In genomic region chr4:62524651-62525488, GRCm38 (mm10) we compare ENCODE assay signal across 7 mouse cellular contexts. TPM values are rescaled to one million over a fixed set of nuclear protein-coding genes. Genes with fewer than 3 reads are reported as not detected.
DNase-seq lines count a peak whose midpoint lies in the region; ATAC-seq lines count a peak whose summit lies in the region.

Pole3 (minus strand) TSS chr4:62525068.
4933430I17Rik (plus strand) TSS chr4:62525369.

- DNase-seq in adrenal gland, postnatal 10 days: peak; percentile 97
- peak; percentile 97 for DNase-seq in embryonic facial prominence, embryonic 10.5 days (ENCODE audit: low spot score)
- peak; percentile 95 for DNase-seq in kidney, adult 11 months
- DNase-seq in limb, embryonic 10.5 days (ENCODE audit: low spot score): peak; percentile 95
- DNase-seq in spleen, adult 12 weeks (ENCODE audit: low spot score): peak; percentile 94

- H3K27me3 ChIP-seq in embryonic facial prominence, embryonic 10.5 days (replicated peaks; ENCODE audit: low read depth, poor library complexity, severe bottlenecking): no peaks in the 10 kb centered on the region
- H3K27me3 ChIP-seq in limb, embryonic 10.5 days (ENCODE audit: low read depth, poor library complexity, severe bottlenecking): no peaks in the 10 kb centered on the region
- no peaks in the 10 kb centered on the region for H3K27me3 ChIP-seq in midbrain, embryonic 13.5 days

- H3K4me3 ChIP-seq in embryonic facial prominence, embryonic 10.5 days: peak within 1 kb of the TSS; percentile 92
- peak within 1 kb of the TSS; percentile 87 for H3K4me3 ChIP-seq in limb, embryonic 10.5 days
- peak within 1 kb of the TSS; percentile 79 for H3K4me3 ChIP-seq in midbrain, embryonic 13.5 days (replicated peaks)

- no peaks in the 10 kb centered on the region for H3K9me3 ChIP-seq in embryonic facial prominence, embryonic 10.5 days
- H3K9me3 ChIP-seq in limb, embryonic 10.5 days (replicated peaks): no peaks in the 10 kb centered on the region
- no peaks in the 10 kb centered on the region for H3K9me3 ChIP-seq in midbrain, embryonic 13.5 days

- peaks cover 25% of the 10 kb centered on the region for H3K36me3 ChIP-seq in embryonic facial prominence, embryonic 10.5 days (replicated peaks)
- peaks cover 23% of the 10 kb centered on the region for H3K36me3 ChIP-seq in limb, embryonic 10.5 days
- peaks cover 8% of the 10 kb centered on the region for H3K36me3 ChIP-seq in midbrain, embryonic 13.5 days

- peak; percentile 96 for ATAC-seq in granulocyte monocyte progenitor cell, adult 5-6 weeks (replicated peaks; ENCODE audit: poor library complexity, severe bottlenecking)
- peak; percentile 99 for ATAC-seq in midbrain, embryonic 13.5 days

- peak within 1 kb of the TSS; percentile 75 for H3K9ac ChIP-seq in midbrain, embryonic 13.5 days (replicated peaks)

- WGBS in embryonic facial prominence, embryonic 10.5 days: under 1% methylated on average over 59 of the region's 59 CpGs
- WGBS in limb, embryonic 10.5 days: under 1% methylated on average over 59 of the region's 59 CpGs
- WGBS in midbrain, embryonic 13.5 days: under 1% methylated on average over 59 of the region's 59 CpGs

- peaks cover 23% of the 10 kb centered on the region for H3K4me1 ChIP-seq in embryonic facial prominence, embryonic 10.5 days
- H3K4me1 ChIP-seq in limb, embryonic 10.5 days: peaks cover 16% of the 10 kb centered on the region
- peaks cover 19% of the 10 kb centered on the region for H3K4me1 ChIP-seq in midbrain, embryonic 13.5 days (replicated peaks)

- H3K4me2 ChIP-seq in midbrain, embryonic 13.5 days (replicated peaks): peak within 1 kb of the TSS; percentile 97

- peak within 1 kb of the TSS; percentile 98 for H3K27ac ChIP-seq in embryonic facial prominence, embryonic 10.5 days (replicated peaks)
- H3K27ac ChIP-seq in limb, embryonic 10.5 days: peak within 1 kb of the TSS; percentile 98
- peak within 1 kb of the TSS; percentile 92 for H3K27ac ChIP-seq in midbrain, embryonic 13.5 days

RNA-seq across cellular contexts. Expression of gene Pole3, which starts in this region (rescaled TPM):
- 10 to 100 TPM; 40.3 to 46.7 TPM for total RNA-seq in adrenal gland, postnatal 10 days (2021)
- polyA plus RNA-seq in embryonic facial prominence, embryonic 10.5 days (2016; fragmentation: Nextera tagmentation; extraction: Ambion mirVana): 117 and 120 TPM in 2 replicates
- total RNA-seq in granulocyte monocyte progenitor cell, adult 5-6 weeks (2014; fragmentation: Nextera tagmentation): 63.7 and 69.6 TPM in 2 replicates
- 72.0 and 76.7 TPM in 2 replicates for total RNA-seq in granulocyte monocyte progenitor cell, adult 5-6 weeks (2017)
- polyA plus RNA-seq in limb, embryonic 10.5 days (2016; fragmentation: Nextera tagmentation; extraction: Ambion mirVana): 113 and 116 TPM in 2 replicates
- 81.3 and 87.2 TPM in 2 replicates for polyA plus RNA-seq in midbrain, embryonic 13.5 days (2015; fragmentation: Nextera tagmentation; extraction: Ambion mirVana)

RNA-seq across cellular contexts. Expression of gene 4933430I17Rik, which starts in this region (rescaled TPM):
- total RNA-seq in adrenal gland, postnatal 10 days (2021): under 1 TPM; 0.42 to 0.58 TPM
- 1.1 and 1.3 TPM in 2 replicates for polyA plus RNA-seq in embryonic facial prominence, embryonic 10.5 days (2016; fragmentation: Nextera tagmentation; extraction: Ambion mirVana)
- total RNA-seq in granulocyte monocyte progenitor cell, adult 5-6 weeks (2014; fragmentation: Nextera tagmentation): not detected in 2 replicates
- total RNA-seq in granulocyte monocyte progenitor cell, adult 5-6 weeks (2017): 0.72 TPM in 1 of 2 replicates, not detected in the other
- 0.86 and 1.7 TPM in 2 replicates for polyA plus RNA-seq in limb, embryonic 10.5 days (2016; fragmentation: Nextera tagmentation; extraction: Ambion mirVana)
- 1.1 and 1.5 TPM in 2 replicates for polyA plus RNA-seq in midbrain, embryonic 13.5 days (2015; fragmentation: Nextera tagmentation; extraction: Ambion mirVana)

Comparison
In these comparisons a context has a peak if more than half of its experiments do, and no peak if none do; other contexts are left out.
1. Peak in every context shown above with its lines: DNase-seq, ATAC-seq, H3K4me3 ChIP-seq and H3K27ac ChIP-seq.